Mouse (Mus musculus) kidney, embryonic 15.5 days (tissue): ENCODE data around the gene Mprip. TPM values are rescaled to one million over a fixed set of nuclear protein-coding genes. Genes with fewer than 3 reads are reported as not detected.

Source experiments
- ATAC-seq: fragments of 200-750 bp; cut with Nextera tagmentation; replicated peaks from 2 replicates; pipeline ENCODE4 v1.8.0; 2017; ENCODE audit warnings: moderate TSS enrichment; ENCODE audit not compliant: low FRiP score
- H3K27ac ChIP-seq: fragments of 300-500 bp; sonication (generic); 2 replicates; pipeline ENCODE4 v1.5.1; 2015; ENCODE audit warnings: mild to moderate bottlenecking, inconsistent platforms
- H3K27me3 ChIP-seq: fragments of 300-500 bp; sonication (generic); 2 replicates; pipeline ENCODE4 v1.6.1; 2015; ENCODE audit warnings: inconsistent platforms
- H3K36me3 ChIP-seq: fragments of 300-500 bp; sonication (generic); 2 replicates; pipeline ENCODE4 v1.6.1; 2015; ENCODE audit warnings: inconsistent platforms
- H3K4me1 ChIP-seq: fragments of 300-500 bp; sonication (generic); 2 replicates; pipeline ENCODE4 v1.6.1; 2015; ENCODE audit warnings: inconsistent platforms
- H3K4me2 ChIP-seq: fragments of 300-500 bp; sonication (generic); 2 replicates; pipeline ENCODE4 v1.6.1; 2015; ENCODE audit warnings: moderate library complexity, mild to moderate bottlenecking, inconsistent platforms
- H3K4me3 ChIP-seq: fragments of 300-500 bp; sonication (generic); replicated peaks from 2 replicates; pipeline ENCODE4 v1.5.1; 2015; ENCODE audit warnings: mild to moderate bottlenecking, inconsistent platforms
- H3K9ac ChIP-seq: fragments of 300-500 bp; sonication (generic); 2 replicates; pipeline ENCODE4 v1.6.1; 2015; ENCODE audit warnings: mild to moderate bottlenecking, inconsistent platforms
- H3K9me3 ChIP-seq: fragments of 300-500 bp; sonication (generic); replicated peaks from 2 replicates; pipeline ENCODE4 v1.6.1; 2016; ENCODE audit warnings: inconsistent platforms
- WGBS: fragments of 180-500 bp; shearing (Covaris S2); methylation state at CpG from one replicate; pipeline ENCODE4 v1.1.7; 2015; ENCODE audit warnings: mixed read lengths; 5-methylcytosine and 5-hydroxymethylcytosine counted together
- polyA plus RNA-seq: library from polyadenylated mRNA; unstranded; fragments of >200 nt; fragmentation: Nextera tagmentation; extraction: Ambion mirVana; gene quantifications from 2 replicates; pipeline ENCODE4 v1.2.1, GENCODE M21; 2015

The Mprip gene
- polyA plus RNA-seq, 1 experiment from 2014 or later, result 46.7 TPM

- no peaks in the 10 kb centered on the region for H3K9me3 ChIP-seq
- peak overlapping the region; percentile 99 for H3K27ac ChIP-seq
- H3K4me1 ChIP-seq, result peaks cover 17% of the 10 kb centered on the region
- H3K4me2 ChIP-seq, result peak overlapping the region; percentile 89
- H3K27me3 ChIP-seq, result no peaks in the 10 kb centered on the region
- WGBS, result 58% methylated on average over 14 of the region's 14 CpGs
- peak overlapping the region; percentile 90 for H3K4me3 ChIP-seq
- peaks cover 23% of the 10 kb centered on the region for H3K36me3 ChIP-seq
- peak overlapping the region; percentile 90 for H3K9ac ChIP-seq
- ATAC-seq, result no peak
Measured at GRCm38 (mm10) chr11:59810480-59811158, 149.5 kb downstream of the Mprip start.

- no peaks in the 10 kb centered on the region for H3K9me3 ChIP-seq
- no peak overlapping the region for H3K4me3 ChIP-seq
- ATAC-seq, result no peak
- H3K4me2 ChIP-seq, result no peak overlapping the region
- 66% methylated on average over 4 of the region's 4 CpGs for WGBS
- peaks cover 21% of the 10 kb centered on the region for H3K36me3 ChIP-seq
- H3K9ac ChIP-seq, result no peak overlapping the region
- H3K27ac ChIP-seq, result no peak overlapping the region
- H3K4me1 ChIP-seq, result peaks cover 17% of the 10 kb centered on the region
- no peaks in the 10 kb centered on the region for H3K27me3 ChIP-seq
Measured at GRCm38 (mm10) chr11:59811211-59811610, 150.1 kb downstream of the Mprip start.

GRCm38 (mm10) chr11:59813276-59813675, 152.2 kb downstream of the Mprip start:
- H3K9me3 ChIP-seq, result no peaks in the 10 kb centered on the region
- no peak overlapping the region for H3K4me3 ChIP-seq
- no peaks in the 10 kb centered on the region for H3K27me3 ChIP-seq
- H3K27ac ChIP-seq, result no peak overlapping the region
- ATAC-seq, result no peak
- no peak overlapping the region for H3K4me2 ChIP-seq
- WGBS, result 51% methylated on average over 3 of the region's 3 CpGs
- peaks cover 12% of the 10 kb centered on the region for H3K4me1 ChIP-seq
- H3K9ac ChIP-seq, result no peak overlapping the region
- H3K36me3 ChIP-seq, result peaks cover 25% of the 10 kb centered on the region

- Histone ChIP-seq H3K27ac (no peak overlapping the region), H3K36me3 (peaks cover 35% of the 10 kb centered on the region), H3K9me3 (no peaks in the 10 kb centered on the region), H3K9ac (no peak overlapping the region), H3K4me2 (no peak overlapping the region), H3K4me3 (no peak overlapping the region), H3K4me1 (peaks cover 3% of the 10 kb centered on the region; the same call in 1 of the 2 replicates), H3K27me3 (no peaks in the 10 kb centered on the region)
- 93% methylated on average over 1 of the region's 1 CpGs for WGBS
- no peak for ATAC-seq
Measured at GRCm38 (mm10) chr11:59814311-59814710, 153.2 kb downstream of the Mprip start.

GRCm38 (mm10) chr11:59814936-59815335, 153.8 kb downstream of the Mprip start:
- no peak overlapping the region for H3K9ac ChIP-seq
- no peak overlapping the region for H3K27ac ChIP-seq
- no peak for ATAC-seq
- H3K36me3 ChIP-seq, result peaks cover 42% of the 10 kb centered on the region
- H3K27me3 ChIP-seq, result no peaks in the 10 kb centered on the region
- WGBS, result 75% methylated on average over 6 of the region's 6 CpGs
- no peaks in the 10 kb centered on the region for H3K9me3 ChIP-seq
- H3K4me2 ChIP-seq, result no peak overlapping the region
- peaks cover 3% of the 10 kb centered on the region; the same call in 1 of the 2 replicates for H3K4me1 ChIP-seq
- H3K4me3 ChIP-seq, result no peak overlapping the region

- ATAC-seq, result no peak
- Histone ChIP-seq H3K9me3 (no peaks in the 10 kb centered on the region), H3K36me3 (peaks cover 48% of the 10 kb centered on the region), H3K4me3 (no peak overlapping the region), H3K4me1 (peaks cover 3% of the 10 kb centered on the region; the same call in 1 of the 2 replicates), H3K9ac (no peak overlapping the region), H3K27me3 (no peaks in the 10 kb centered on the region), H3K27ac (no peak overlapping the region), H3K4me2 (no peak overlapping the region)
- 86% methylated on average over 6 of the region's 6 CpGs for WGBS
Measured at GRCm38 (mm10) chr11:59815482-59816065, 154.5 kb downstream of the Mprip start.

GRCm38 (mm10) chr11:59817916-59818315, 156.8 kb downstream of the Mprip start:
- no peak overlapping the region for H3K9ac ChIP-seq
- WGBS, result 95% methylated on average over 3 of the region's 3 CpGs
- H3K9me3 ChIP-seq, result no peaks in the 10 kb centered on the region
- peaks cover 71% of the 10 kb centered on the region for H3K36me3 ChIP-seq
- no peak overlapping the region for H3K27ac ChIP-seq
- H3K4me1 ChIP-seq, result no peaks in the 10 kb centered on the region
- ATAC-seq, result no peak
- no peak overlapping the region for H3K4me2 ChIP-seq
- H3K27me3 ChIP-seq, result no peaks in the 10 kb centered on the region
- no peak overlapping the region for H3K4me3 ChIP-seq

GRCm38 (mm10) chr11:59821625-59822024, 160.5 kb downstream of the Mprip start:
- H3K36me3 ChIP-seq, result peaks cover 99% of the 10 kb centered on the region
- no peaks in the 10 kb centered on the region for H3K9me3 ChIP-seq
- WGBS, result 93% methylated on average over 3 of the region's 3 CpGs
- no peak for ATAC-seq
- no peak overlapping the region for H3K4me3 ChIP-seq
- no peak overlapping the region for H3K4me2 ChIP-seq
- no peaks in the 10 kb centered on the region for H3K4me1 ChIP-seq
- H3K9ac ChIP-seq, result no peak overlapping the region
- no peaks in the 10 kb centered on the region for H3K27me3 ChIP-seq
- H3K27ac ChIP-seq, result no peak overlapping the region

Other genes with a start within 250 kb of the Mprip start
- gene Jmjd4, start 211.3 kb upstream of the Mprip start, polyA plus RNA-seq, result 13.7 and 13.9 TPM in 2 replicates
- gene Snap47, start 210.1 kb upstream of the Mprip start, polyA plus RNA-seq, result 111 and 112 TPM in 2 replicates
- 7.1 and 8.2 TPM in 2 replicates for gene Zfp867, start 188.8 kb upstream of the Mprip start, polyA plus RNA-seq
- gene Zkscan17, start 134.6 kb upstream of the Mprip start, polyA plus RNA-seq, result 26.5 and 29.2 TPM in 2 replicates
- 0.08 and 0.32 TPM in 2 replicates for gene Nlrp3, start 119.7 kb upstream of the Mprip start, polyA plus RNA-seq
- gene Olfr222, start 85.1 kb upstream of the Mprip start, polyA plus RNA-seq, result not detected in 2 replicates
- not detected in 2 replicates for gene Olfr223, start 68.0 kb upstream of the Mprip start, polyA plus RNA-seq
- 5.0 and 5.1 TPM in 2 replicates for gene Pld6, start 126.3 kb downstream of the Mprip start, polyA plus RNA-seq
- gene Flcn, start 148.7 kb downstream of the Mprip start, polyA plus RNA-seq, result 32.1 and 32.6 TPM in 2 replicates
- gene Nt5m, start 178.1 kb downstream of the Mprip start, polyA plus RNA-seq, result 37.9 and 42.8 TPM in 2 replicates
- 206 and 213 TPM in 2 replicates for gene Cops3, start 178.5 kb downstream of the Mprip start, polyA plus RNA-seq